Mouse (Mus musculus): ENCODE results near the gene Slc38a11. TPM values are rescaled to one million over a fixed set of nuclear protein-coding genes. Genes with fewer than 3 reads are reported as not detected.

Gene Slc38a11
- total RNA-seq, 2 experiments from 2014 or later = 0.41 to 0.86 TPM

GRCm38 (mm10) chr2:65331321-65331720, 32.5 kb downstream of the Slc38a11 start:
- peak; percentile 19 to 29 for DNase-seq (ENCODE audit: low spot score in 2 of 2)

DNA sequence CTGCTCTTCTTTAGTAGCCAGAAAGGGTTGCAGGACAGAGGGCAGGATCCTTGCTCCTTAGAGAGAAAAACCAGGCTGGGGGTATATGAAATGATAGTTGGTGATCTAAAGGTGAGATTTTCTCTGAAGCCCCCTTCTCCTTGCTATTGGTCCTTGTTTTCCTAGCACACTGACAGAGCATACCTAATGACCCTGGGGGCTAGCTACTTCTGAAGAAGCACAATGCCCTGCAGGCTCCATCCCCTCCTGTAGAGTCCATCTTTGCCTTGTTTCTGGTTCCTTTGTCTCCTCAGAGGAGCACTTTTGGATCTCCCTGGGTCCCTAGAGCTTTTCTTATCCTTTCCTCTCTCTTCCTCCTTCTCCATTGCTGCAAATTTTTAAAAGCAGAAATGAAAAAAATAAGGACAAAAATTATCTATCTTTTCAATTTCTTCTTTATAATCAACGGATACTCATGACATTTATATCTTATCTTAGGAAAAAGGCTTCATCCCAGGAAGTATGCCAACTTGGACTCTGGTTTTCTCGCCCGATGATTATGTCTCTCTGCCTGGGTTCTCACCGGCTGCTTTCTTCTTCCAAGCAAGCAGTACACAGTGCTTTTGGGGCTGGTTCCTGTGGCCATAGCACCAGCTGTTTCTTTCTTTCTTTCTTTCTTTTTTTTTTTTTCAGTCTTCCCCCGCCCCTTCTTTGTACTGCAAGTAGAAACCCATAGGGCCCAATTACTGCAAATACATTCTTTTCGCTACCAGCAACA, 41.7 kb downstream of the Slc38a11 start:
- no peak for DNase-seq (ENCODE audit: low spot score in 2 of 2)

- no peak for DNase-seq (ENCODE audit: low spot score in 2 of 2)
Measured at GRCm38 (mm10) chr2:65320975-65321374, 42.9 kb downstream of the Slc38a11 start.

- DNase-seq (ENCODE audit: low spot score in 2 of 2) = no peak
Measured at GRCm38 (mm10) chr2:65316721-65317120, 47.1 kb downstream of the Slc38a11 start.

- DNase-seq (ENCODE audit: low spot score in 2 of 2) = no peak
Measured at GRCm38 (mm10) chr2:65311250-65311649, 52.6 kb downstream of the Slc38a11 start.

- DNase-seq (ENCODE audit: low spot score in 2 of 2) = no peak
Measured at GRCm38 (mm10) chr2:65296541-65296940, 67.3 kb downstream of the Slc38a11 start.

DNA sequence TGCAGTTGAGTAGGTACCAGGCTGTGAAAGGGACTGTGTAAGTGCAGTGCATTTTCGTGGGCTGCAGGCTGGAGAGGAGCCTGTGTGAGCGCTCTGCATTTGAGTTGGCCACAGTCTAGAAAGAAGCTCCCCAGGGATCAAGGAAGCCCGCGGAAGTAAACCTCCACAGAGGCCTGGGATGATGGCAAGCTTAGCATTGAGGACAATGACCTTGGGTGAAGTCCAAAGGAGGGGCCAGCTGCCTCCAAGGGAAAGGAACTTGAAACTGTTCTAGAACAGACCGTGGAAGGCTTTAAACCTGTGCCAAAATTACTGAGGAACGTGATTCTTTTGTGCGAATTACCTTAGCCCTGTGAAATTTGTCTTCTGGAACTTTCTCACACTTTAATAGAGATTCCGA, 69.7 kb downstream of the Slc38a11 start:
- peak in 1 of 2 experiments; percentile 18 for DNase-seq (ENCODE audit: low spot score in 2 of 2)

GRCm38 (mm10) chr2:65293411-65293810, 70.4 kb downstream of the Slc38a11 start:
- no peak for DNase-seq (ENCODE audit: low spot score in 2 of 2)

GRCm38 (mm10) chr2:65289721-65290120, 74.1 kb downstream of the Slc38a11 start:
- DNase-seq (ENCODE audit: low spot score in 2 of 2) = no peak

DNA sequence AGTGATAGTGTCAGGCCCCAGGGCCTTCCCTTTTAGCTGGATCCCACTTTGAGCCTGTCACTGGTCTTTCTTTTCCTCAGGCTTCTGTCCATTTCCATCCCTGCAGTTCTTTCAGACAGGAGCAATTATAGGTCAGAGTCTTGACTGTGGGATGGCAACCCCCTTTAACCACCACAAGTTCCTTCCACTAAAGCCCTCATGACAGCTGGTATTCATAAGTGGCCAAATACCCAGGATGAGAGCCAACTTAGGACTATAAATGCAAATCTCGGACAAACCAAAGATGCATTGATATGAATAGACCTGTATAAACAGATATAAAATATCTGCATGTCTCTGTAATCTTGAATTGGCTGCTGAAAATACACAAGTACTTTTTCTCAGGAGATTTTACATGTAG, 75.1 kb downstream of the Slc38a11 start:
- no peak for DNase-seq (ENCODE audit: low spot score in 2 of 2)

DNA sequence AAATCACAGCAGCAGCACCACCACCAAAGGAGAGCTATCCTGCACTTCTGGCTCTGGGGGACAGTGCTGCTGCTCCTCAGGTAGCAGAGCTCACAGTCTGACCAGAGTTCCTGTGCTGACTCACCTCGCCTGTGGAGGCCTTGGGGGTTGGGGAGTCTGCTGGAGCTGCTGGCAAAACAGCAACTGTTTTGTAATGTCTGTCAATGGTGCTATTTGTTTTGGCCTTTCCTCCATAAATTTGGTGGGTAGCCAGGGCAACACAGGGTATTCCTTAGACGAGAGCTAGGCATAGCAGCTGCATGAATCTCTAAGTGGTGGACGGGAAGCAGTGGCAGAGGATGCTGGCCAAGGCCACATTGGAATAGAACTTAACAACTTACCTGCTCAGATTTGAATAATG, 78.5 kb downstream of the Slc38a11 start:
- DNase-seq (ENCODE audit: low spot score in 2 of 2) = no peak

GRCm38 (mm10) chr2:65282979-65283378, 80.9 kb downstream of the Slc38a11 start:
- DNase-seq (ENCODE audit: low spot score in 2 of 2) = no peak

DNA sequence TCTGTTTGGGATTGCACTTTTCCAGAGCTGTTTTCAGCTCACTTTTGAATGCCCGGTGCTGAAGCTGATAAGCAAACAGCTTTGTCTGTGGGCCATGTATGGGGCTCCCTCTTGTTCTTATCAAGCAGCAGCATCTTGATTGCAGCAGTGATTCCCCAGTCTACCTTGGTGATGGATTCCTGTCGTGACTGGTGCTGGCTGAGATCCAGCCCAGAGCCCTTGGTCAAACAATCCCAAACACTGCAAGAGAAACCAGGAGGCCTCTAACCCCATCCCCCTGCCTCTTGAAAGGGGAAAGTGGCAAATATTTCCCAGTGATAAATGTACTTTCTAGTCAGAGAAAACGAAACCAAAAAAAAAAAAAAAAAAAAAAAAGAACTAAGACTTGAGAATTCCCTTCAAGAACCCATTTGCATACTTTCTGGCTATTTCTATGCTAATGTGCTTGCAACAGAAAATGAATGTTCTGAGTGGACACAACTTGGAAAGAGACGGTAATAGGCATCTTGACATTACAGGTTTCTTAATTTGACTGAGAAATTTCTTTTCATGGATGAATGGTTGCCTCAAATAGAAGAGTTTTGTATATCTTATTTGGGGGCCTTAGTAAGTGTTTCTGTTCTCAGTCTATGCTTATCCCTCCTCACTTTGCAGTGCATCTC, 84.7 kb downstream of the Slc38a11 start:
- no peak for DNase-seq (ENCODE audit: low spot score in 2 of 2)

GRCm38 (mm10) chr2:65275443-65276061, 88.3 kb downstream of the Slc38a11 start:
- DNase-seq (ENCODE audit: low spot score in 2 of 2) = no peak

DNA sequence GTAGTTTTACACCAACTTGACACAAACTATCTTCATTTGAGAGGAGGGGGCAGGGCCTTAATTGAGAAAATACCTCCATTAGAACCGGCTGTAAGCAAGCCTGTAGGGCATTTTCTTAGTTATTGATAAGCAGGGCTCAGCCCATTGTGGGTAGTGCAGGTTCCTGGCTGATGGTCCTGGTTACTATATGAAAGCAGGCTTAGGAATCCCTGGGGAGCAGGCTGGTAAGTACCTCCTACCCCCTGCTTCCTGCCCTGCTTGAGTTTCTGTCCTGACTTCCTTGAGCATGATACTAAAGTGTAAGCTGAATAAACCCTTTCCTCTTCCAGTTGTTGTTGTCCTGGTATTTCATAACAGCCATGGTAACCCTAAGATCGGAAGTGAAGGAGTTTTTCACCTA, 89.9 kb downstream of the Slc38a11 start:
- no peak for DNase-seq (ENCODE audit: low spot score in 2 of 2)

DNA sequence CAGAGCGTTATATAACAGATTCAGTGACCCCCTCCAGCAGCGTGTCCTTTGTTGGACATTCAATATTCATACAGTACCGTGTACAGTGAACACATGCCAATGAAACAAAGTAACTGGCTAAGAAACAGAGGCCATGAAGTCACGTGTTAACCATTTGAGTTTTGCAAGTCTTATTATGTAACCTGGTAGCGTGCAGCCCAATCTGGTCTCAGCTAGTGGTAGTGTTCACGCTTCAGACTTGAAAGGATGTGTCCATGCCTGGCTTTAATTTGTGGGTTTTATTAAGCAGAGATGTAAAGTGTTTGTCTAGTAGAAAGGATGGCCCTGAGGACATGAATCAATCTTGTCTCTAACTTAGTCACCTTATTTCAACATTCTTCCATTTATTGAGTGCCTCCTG, 95.1 kb downstream of the Slc38a11 start:
- no peak for DNase-seq (ENCODE audit: low spot score in 2 of 2)

DNA sequence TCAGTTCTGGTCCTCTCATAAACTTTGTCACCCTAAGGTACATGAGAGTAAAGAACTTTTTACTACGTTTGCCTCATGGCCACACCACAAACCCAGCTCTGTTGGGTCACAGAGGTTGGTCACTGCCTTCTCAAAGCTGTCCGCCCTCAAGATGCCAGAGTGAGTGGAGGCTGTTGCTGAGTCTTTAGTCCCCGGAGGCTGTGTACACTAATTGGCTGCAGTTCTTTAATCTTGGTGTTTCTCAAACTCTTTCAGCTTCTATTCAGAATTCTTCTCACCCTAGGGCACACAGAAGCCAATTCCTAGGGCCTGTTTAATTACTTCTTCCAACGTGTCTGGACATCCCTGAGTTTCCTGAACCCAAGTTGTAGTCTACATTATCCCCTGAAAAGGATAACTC, 96.0 kb downstream of the Slc38a11 start:
- no peak for DNase-seq (ENCODE audit: low spot score in 2 of 2)

DNA sequence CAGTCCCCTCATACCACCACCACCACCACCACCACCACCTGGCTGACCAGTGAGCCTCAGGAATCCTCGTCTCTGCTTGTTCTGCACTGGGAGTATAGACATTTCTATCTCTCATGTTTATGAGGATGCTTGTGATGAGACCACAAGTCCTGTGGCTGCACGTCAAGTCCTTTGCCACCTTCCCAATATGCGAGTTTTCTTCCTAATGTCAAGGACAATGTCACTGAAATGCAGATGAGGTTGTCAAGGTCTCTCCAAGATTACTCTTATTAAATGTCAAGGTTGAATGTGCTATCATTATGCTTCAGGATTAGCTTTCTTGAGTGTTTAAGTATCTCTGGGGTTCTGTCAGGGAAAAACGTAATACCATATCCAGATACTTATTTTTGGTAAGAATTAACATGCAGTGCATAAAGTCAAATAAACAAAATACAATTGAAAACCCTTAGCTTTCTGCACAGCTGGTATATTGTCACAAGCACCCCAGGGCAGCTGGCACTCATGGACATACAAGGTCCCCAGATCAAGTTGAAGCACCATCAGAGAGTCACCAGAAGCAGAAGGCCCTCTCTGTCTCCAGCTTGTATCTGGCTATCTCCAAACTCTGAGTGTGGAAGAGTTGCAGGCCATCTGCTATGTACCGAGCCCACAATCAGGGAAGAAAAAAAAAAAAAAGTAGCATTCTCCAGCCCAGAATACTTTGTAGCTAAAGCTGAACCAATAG, 97.1 kb downstream of the Slc38a11 start:
- DNase-seq (ENCODE audit: low spot score in 2 of 2) = no peak
